Mouse (Mus musculus) liver, embryonic 14.5 days (tissue): Measurements from ENCODE around the gene Gfod1. TPM values are rescaled to one million over a fixed set of nuclear protein-coding genes. Genes with fewer than 3 reads are reported as not detected.

Experiments used
- ATAC-seq: fragments of 200-750 bp; cut with Nextera tagmentation; 2 replicates; pipeline ENCODE4 v1.8.0; 2017; ENCODE audit warnings: moderate number of reproducible peaks, mild to moderate bottlenecking, moderate library complexity; ENCODE audit not compliant: insufficient read depth
- DNase-seq, 3 experiments: peaks; one replicate each; pipeline ENCODE4 v3.0.0-alpha.2; 2012 to 2013; ENCODE audit warnings: low read depth in 3 of 3, low spot score in 3 of 3
- H3K27ac ChIP-seq: fragments of 300-500 bp; sonication (generic); 2 replicates; pipeline ENCODE4 v1.5.1; 2014; ENCODE audit warnings: moderate library complexity, mild to moderate bottlenecking, control low read depth, inconsistent platforms
- H3K27me3 ChIP-seq: fragments of 300-500 bp; sonication (generic); 2 replicates; pipeline ENCODE4 v1.6.1; 2014; ENCODE audit warnings: mild to moderate bottlenecking, low read length, moderate library complexity; ENCODE audit not compliant: control insufficient read depth, insufficient read depth
- H3K36me3 ChIP-seq: fragments of 300-500 bp; sonication (generic); replicated peaks from 2 replicates; pipeline ENCODE4 v1.6.1; 2014; ENCODE audit warnings: low read depth; ENCODE audit not compliant: control insufficient read depth, insufficient read depth
- H3K4me1 ChIP-seq, 2 experiments: fragments of 200-500 bp in 1 of 2; fragments of 300-500 bp in 1 of 2; sonication (generic) in 1 of 2; replicated peaks; 2 replicates each; pipeline ENCODE4 v1.6.1; 2012 to 2014; ENCODE audit warnings: antibody characterized with exemption in 1 of 2, inconsistent platforms in 1 of 2, low read length in 1 of 2; ENCODE audit not compliant: control insufficient read depth in 2 of 2, insufficient read depth in 2 of 2
- H3K4me2 ChIP-seq: fragments of 300-500 bp; sonication (generic); 2 replicates; pipeline ENCODE4 v1.6.1; 2014; ENCODE audit warnings: low read depth, mild to moderate bottlenecking, control low read depth, moderate library complexity
- H3K4me3 ChIP-seq, 2 experiments: fragments of 200-500 bp in 1 of 2; fragments of 300-500 bp in 1 of 2; sonication (generic) in 1 of 2; 2 replicates each; pipeline ENCODE4 v1.5.1; 2012 to 2014; ENCODE audit warnings: low read depth in 2 of 2, low read length in 2 of 2, mild to moderate bottlenecking in 2 of 2, control low read depth in 1 of 2, inconsistent platforms in 1 of 2, moderate library complexity in 1 of 2; ENCODE audit not compliant: insufficient read depth in 1 of 2
- H3K9ac ChIP-seq: fragments of 300-500 bp; sonication (generic); replicated peaks from 2 replicates; pipeline ENCODE4 v1.6.1; 2014; ENCODE audit warnings: mild to moderate bottlenecking, control low read depth, moderate library complexity
- H3K9me3 ChIP-seq: fragments of 300-500 bp; sonication (generic); 2 replicates; pipeline ENCODE4 v1.6.1; 2016; ENCODE audit warnings: low read length, mixed read lengths; ENCODE audit not compliant: control insufficient read depth
- CTCF ChIP-seq: IDR thresholded peaks from 2 replicates; pipeline ENCODE4 v1.5.1; 2016; ENCODE audit warnings: antibody characterized with exemption, low read depth, control low read depth
- EP300 ChIP-seq: IDR thresholded peaks from 2 replicates; pipeline ENCODE4 v1.6.1; 2016; ENCODE audit warnings: antibody characterized with exemption, low read depth
- WGBS: fragments of 180-500 bp; shearing (Covaris S2); extraction: QIAGEN DNeasy Blood & Tissue Kit; methylation state at CpG from one replicate; pipeline ENCODE4 v1.1.7; 2014; ENCODE audit not compliant: insufficient replicate concordance; 5-methylcytosine and 5-hydroxymethylcytosine counted together
- polyA plus RNA-seq, 2 experiments: library from polyadenylated mRNA; depleted of rRNA in 1 of 2; stranded (reverse) in 1 of 2; unstranded in 1 of 2; fragments of >200 nt; fragmentation: Nextera tagmentation in 1 of 2; extraction: Ambion mirVana in 1 of 2; gene quantifications; 2 replicates each; pipeline versions ENCODE4 v1.2.1 to v1.2.3; 2012 to 2014

Gene Gfod1
- polyA plus RNA-seq, 2 experiments = 0.41 to 0.42 TPM

GRCm38 (mm10) chr13:43270220-43270597 is 33.8 kb downstream of the Gfod1 start:
- DNase-seq = no peak

DNA sequence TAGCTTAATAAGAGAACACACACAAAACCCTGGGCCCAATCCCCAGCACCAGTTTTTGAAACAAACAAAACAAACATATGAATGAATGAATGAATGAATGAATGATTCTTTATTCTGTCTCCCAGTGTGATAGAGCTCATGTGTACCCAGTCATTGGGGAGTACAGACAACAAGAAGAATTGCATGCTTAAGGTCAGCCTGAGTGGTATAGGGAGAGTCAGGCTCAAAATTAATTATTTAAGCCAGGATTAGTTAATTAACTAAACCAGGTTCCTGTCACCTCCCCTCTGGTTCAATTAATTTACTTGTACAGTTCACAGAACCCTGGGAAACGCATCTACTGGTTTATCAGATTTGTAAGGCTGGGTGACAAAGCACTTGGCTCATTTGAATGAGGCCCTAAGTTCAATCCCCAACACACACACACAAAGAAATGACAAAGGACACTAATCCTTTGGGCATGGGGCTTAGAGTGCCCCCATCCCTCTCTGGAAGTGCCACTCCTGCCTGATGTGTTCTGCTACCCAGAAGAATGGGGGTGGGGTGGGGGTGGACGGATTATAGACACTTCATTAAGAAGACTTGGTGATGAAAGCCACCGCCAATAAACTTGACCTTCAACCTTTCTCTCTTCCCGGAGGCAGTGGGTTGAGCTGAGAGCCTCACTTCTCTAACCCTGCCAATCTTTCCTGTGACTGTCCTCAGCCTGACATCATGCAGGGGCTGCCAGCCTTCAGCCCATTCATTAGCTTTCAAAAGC is 34.3 kb downstream of the Gfod1 start:
- no peak overlapping the region for H3K4me2 ChIP-seq
- no peak overlapping the region for H3K9ac ChIP-seq
- no peak for ATAC-seq
- no peaks in the 10 kb centered on the region; the same call in 1 of the 2 replicates for H3K27me3 ChIP-seq
- no peaks in the 10 kb centered on the region for H3K36me3 ChIP-seq
- DNase-seq = no peak
- no peaks in the 10 kb centered on the region for H3K9me3 ChIP-seq
- no peak for TF ChIP-seq EP300
- TF ChIP-seq CTCF = no peak
- H3K4me1 ChIP-seq = peaks cover 0 to 6% of the 10 kb centered on the region in 2 experiments; a peak in 2 of 4 replicates
- 39% methylated on average over 4 of the region's 4 CpGs for WGBS
- H3K27ac ChIP-seq = no peak overlapping the region
- no peak overlapping the region for H3K4me3 ChIP-seq

More at GRCm38 (mm10) chr13:43270220-43270597, 33.8 kb downstream of the Gfod1 start:
- Histone ChIP-seq H3K27ac (no peak overlapping the region), H3K9ac (no peak overlapping the region), H3K27me3 (no peaks in the 10 kb centered on the region; the same call in 1 of the 2 replicates), H3K9me3 (no peaks in the 10 kb centered on the region), H3K36me3 (no peaks in the 10 kb centered on the region), H3K4me1 (peaks cover 0 to 6% of the 10 kb centered on the region in 2 experiments; a peak in 2 of 4 replicates), H3K4me3 (no peak overlapping the region), H3K4me2 (no peak overlapping the region)
- 74% methylated on average over 10 of the region's 10 CpGs for WGBS
- no peak for ATAC-seq
- TF ChIP-seq EP300 = no peak
- no peak for TF ChIP-seq CTCF

DNA sequence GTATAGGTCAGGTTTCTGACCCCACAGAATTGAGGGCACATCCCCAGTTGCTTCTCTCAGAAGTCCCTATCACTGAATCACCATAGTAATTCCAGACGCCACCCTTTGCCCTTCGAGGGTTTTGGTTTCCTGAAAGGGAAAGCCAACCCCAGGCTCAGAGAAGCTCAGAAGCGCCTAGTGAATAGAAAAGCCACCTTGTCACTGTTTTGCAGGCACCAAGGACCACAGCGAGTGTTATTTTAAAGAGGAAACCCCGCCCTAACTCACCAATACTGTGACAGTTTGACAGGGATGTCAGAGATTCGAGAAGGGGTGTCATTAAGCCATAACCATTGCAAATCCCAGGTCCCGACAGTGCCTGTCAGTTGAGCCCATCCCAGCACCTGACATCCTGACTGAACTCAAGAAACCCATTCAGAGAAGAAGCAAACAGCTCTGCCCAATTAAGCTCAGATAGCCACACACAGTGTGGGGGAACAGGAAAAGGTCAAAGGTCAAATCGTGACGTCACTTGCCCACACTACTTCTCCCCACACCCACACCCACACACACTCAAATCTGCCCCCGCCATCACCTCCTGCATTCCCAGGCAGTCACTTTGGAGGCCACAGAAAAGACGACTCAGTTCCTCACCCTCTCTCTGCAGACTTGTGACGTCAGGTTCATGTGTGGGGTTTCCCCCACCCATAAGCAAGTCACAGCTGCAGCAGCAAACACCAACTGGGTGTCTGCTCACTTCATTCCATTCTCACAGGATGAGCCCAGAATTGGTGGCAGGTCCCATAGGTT is 35.2 kb downstream of the Gfod1 start:
- no peaks in the 10 kb centered on the region for H3K36me3 ChIP-seq

GRCm38 (mm10) chr13:43267902-43268301 is 36.1 kb downstream of the Gfod1 start:
- 72% methylated on average over 2 of the region's 2 CpGs for WGBS
- Histone ChIP-seq H3K27ac (no peak overlapping the region), H3K9me3 (no peaks in the 10 kb centered on the region), H3K36me3 (no peaks in the 10 kb centered on the region), H3K4me3 (no peak overlapping the region), H3K27me3 (no peaks in the 10 kb centered on the region; the same call in 1 of the 2 replicates), H3K4me2 (no peak overlapping the region), H3K9ac (no peak overlapping the region), H3K4me1 (peaks cover 0 to 6% of the 10 kb centered on the region in 2 experiments; a peak in 2 of 4 replicates)
- TF ChIP-seq CTCF (no peak), EP300 (no peak)
- DNase-seq (no peak), ATAC-seq (no peak)

More for the DNA sequence above, 35.2 kb downstream of the Gfod1 start:
- TF ChIP-seq EP300 (no peak), CTCF (no peak)
- Histone ChIP-seq H3K4me2 (no peak overlapping the region), H3K9me3 (no peaks in the 10 kb centered on the region), H3K4me3 (no peak overlapping the region), H3K4me1 (peaks cover 0 to 6% of the 10 kb centered on the region in 2 experiments; a peak in 2 of 4 replicates), H3K9ac (no peak overlapping the region), H3K27me3 (no peaks in the 10 kb centered on the region; the same call in 1 of the 2 replicates), H3K27ac (no peak overlapping the region)
- no peak for ATAC-seq
- WGBS = 18% methylated on average over 12 of the region's 12 CpGs
- peak in 1 of 3 experiments; percentile 23 for DNase-seq

GRCm38 (mm10) chr13:43267216-43267615 is 36.8 kb downstream of the Gfod1 start:
- 65% methylated on average over 3 of the region's 3 CpGs for WGBS
- no peaks in the 10 kb centered on the region for H3K9me3 ChIP-seq
- TF ChIP-seq CTCF (no peak), EP300 (no peak)
- no peak overlapping the region for H3K4me2 ChIP-seq
- peaks cover 0 to 7% of the 10 kb centered on the region in 2 experiments; a peak in 2 of 4 replicates for H3K4me1 ChIP-seq
- H3K9ac ChIP-seq = no peak overlapping the region
- H3K27ac ChIP-seq = no peak overlapping the region
- no peaks in the 10 kb centered on the region for H3K36me3 ChIP-seq
- ATAC-seq = no peak
- no peaks in the 10 kb centered on the region; the same call in 1 of the 2 replicates for H3K27me3 ChIP-seq
- no peak overlapping the region for H3K4me3 ChIP-seq
- no peak for DNase-seq
